Mouse (Mus musculus): Measurements from ENCODE around the gene Npw. TPM values are rescaled to one million over a fixed set of nuclear protein-coding genes. Genes with fewer than 3 reads are reported as not detected.

Gene Npw
- total RNA-seq, 2 experiments from 2014 or later, result not detected

DNA sequence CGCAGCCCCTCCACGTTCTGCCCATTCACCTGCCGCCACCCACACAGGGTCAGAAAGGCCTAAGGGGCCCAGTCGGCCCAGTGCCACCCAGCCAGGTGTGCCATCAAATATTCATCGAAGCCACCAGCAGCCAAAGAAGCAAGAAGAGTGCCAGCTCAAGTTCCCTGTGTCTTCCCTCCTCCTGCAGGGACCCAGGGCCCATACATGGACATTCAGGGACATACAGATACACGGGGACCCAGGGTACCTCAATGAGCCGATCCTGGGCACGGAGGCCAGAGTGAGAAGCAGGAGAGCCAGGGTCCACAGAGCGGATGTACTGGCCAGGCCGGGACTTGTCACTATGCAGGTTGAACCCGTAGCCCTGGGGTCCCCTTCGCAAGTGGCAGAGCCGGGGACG lies 16.3 kb downstream of the Npw start:
- DNase-seq (ENCODE audit: low spot score in 2 of 2), result no peak

DNA sequence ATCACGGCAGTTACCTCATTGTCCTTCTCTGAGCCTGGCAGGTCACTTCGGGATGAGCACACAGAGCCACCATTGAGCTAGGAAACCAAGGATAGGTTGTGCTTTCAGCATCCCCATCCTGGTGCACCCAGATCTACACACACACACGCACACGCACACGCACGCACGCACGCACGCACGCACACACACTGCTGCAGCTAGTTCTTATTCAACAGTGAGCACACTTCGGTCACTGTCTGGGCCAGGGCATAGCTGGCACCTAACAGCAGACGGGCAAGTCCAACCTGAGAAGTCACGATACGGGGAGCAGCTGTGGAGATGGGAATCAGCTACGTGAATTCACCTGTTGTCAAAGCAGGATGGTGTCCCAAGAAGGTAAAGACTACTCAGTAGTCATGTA lies 17.7 kb downstream of the Npw start:
- DNase-seq (ENCODE audit: low spot score in 2 of 2), result no peak

DNA sequence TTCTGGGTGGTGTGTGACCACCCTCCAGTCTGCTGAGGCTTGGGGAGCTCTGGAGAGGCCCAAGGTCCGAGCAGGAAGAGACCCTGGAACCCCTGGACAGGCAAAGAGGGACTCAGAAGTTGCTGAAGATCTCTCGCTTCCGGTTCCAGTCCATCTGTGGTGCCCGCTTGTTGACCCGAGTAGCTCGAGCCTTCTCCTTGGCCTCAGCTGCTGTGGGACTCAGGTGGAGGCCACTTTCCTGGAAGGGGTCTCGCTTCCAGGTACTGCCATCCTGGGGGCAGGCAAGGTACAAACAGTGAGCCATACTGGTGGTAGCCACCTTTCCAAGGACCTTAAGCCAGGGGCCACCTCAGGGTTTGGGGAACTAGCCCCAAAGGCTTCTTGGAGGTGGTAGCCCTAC lies 18.1 kb downstream of the Npw start:
- no peak for DNase-seq (ENCODE audit: low spot score in 2 of 2)

DNA sequence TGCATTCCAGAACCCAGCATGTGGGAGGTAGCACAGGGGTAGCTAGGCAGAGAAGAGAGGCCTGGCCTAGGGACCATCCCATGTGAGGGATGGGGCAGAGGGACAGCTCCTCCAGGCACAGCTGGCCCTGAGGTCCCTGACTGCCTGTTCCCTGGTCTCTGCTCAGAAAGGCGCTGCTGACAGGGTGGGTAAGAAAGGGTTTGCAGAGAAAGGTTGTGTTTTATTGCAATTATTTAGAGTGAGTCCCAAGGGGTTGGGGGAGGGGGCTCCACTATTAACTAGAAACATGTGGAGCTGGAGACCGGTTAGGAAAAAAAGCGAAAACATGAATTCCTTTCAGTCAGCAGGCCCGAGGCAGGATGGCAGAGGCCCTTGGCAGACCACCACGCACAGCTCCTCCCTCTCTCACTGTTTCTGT lies 18.7 kb downstream of the Npw start:
- DNase-seq (ENCODE audit: low spot score in 2 of 2), result no peak

DNA sequence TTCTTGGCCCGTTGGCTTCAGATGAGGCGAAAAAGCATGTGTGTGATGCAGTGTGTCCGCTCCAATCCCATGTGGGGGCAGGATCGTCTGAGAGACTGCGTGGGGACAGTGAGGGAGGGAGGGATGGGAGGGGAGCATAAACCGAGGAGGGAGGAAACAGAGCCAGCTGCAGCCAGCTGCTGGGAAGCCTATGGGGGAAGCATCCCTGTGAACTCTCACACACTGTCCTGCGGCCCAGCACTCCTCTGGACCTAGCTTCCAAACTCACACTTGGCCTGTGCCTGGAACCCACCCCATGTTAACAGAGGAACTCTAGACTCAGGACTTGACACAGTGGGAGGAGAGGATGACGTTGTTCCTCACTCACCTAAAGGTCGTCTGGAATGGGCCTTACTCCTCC lies 19.4 kb downstream of the Npw start:
- DNase-seq (ENCODE audit: low spot score in 2 of 2), result no peak

DNA sequence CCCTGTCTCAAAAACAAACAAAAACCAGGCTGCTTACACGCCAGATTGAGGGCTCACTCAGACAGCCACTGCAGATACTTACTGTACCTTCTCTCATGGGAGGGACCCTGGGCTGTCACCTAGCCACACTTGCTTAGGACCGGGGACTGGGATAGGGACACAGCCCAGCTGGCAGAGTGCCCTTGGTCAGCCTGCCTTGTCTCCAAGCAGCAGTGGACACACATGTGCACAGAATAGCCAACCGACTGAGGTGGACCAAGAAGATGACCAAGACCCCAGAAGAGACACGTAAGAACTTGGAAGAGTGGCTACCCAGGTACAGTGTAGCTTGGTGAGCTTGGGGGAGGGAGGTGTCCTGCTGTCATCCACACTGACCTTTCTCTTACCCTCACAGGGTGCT lies 20.0 kb downstream of the Npw start:
- DNase-seq (ENCODE audit: low spot score in 2 of 2), result no peak

DNA sequence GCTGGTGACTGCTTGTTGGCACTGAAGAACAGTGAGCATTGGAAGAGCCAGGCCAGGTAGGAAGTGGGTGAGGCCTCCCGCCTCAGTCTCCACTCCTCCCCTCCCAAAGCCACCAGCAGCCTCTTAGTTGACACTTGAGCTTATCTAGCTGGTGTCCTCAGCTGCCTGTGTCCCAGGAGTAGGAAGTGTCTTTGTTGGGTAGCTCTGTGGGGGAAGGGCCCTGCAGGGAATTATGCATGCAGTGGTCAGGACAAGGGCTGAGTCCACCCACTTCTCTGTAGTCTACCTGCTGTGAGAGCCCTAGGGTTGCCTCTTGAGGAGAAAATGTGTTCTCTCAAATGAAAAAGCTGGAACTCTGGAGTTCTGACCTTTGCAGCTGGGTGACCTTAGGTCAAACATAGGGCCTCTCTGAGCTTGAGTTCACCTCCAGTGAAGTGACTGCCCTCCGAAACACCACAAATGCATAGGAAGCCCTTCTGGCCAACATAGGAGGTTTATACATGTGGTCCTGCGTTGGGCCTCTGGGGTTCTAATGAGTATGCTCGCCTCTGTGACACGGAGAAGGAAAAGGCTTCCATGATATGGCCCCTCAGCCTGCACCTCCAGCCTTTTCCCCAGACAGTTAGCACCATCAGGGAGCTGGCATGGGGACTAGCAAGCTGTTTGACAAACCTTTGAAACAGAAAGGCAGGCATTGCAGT lies 21.3 kb downstream of the Npw start:
- DNase-seq (ENCODE audit: low spot score in 2 of 2), result no peak

DNA sequence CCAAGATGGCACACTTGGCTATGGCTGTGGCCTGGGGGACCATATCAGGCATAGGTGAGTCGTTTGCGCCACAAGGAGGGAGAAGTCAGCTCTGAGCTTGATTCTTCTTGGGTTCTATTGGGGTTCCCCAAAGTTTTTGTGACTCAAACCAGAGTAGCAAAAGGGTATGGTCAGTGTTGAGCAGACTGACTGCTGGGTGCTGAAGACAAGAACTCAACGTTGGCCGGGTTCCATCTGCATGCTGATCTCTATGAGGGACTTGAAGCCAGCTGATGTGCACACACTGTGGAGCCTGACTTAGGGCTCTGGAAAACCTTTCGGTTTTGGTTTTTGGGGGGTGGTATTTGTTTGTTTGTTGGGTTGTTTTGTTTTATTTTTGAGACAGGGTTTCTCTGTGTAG lies 22.6 kb downstream of the Npw start:
- no peak for DNase-seq (ENCODE audit: low spot score in 2 of 2)

DNA sequence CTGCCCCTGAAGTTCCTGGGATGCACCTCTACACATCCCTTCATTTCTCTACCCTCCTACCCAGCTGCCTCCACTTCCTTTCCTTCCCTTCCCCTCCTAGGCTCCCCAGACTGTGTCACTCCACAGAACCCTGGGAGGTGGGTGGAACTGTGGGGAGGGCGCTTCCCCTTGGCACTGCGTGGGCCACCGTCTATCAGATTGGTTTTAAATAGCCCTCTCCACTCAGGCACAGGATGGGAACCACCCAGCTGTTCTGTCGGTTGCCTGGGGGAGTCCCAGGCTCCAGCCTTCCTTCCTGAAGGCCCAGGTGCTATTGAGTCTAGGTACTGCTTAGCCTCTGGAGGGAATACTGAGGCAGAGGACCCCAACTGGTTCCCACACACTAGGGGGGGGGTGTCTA lies 23.2 kb downstream of the Npw start:
- no peak for DNase-seq (ENCODE audit: low spot score in 2 of 2)

DNA sequence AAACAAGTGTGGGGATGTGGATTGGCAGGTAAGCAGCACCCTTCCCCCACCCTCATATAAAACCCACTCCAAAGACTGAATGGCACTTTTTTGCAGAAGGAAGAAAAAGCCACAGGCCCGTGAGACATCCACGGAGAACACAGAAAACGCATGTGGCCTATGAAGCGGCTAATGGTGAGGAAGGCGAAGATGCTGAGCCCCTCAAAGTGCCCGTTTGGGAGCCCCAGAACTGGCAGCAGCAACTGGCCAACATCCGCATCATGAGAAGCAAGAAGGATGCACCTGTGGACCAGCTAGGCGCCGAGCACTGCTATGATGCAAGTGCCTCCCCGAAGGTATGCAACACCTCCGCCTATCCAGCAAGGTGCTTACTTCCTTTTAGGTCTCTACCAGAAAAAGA lies 24.4 kb downstream of the Npw start:
- DNase-seq (ENCODE audit: low spot score in 2 of 2), result no peak

DNA sequence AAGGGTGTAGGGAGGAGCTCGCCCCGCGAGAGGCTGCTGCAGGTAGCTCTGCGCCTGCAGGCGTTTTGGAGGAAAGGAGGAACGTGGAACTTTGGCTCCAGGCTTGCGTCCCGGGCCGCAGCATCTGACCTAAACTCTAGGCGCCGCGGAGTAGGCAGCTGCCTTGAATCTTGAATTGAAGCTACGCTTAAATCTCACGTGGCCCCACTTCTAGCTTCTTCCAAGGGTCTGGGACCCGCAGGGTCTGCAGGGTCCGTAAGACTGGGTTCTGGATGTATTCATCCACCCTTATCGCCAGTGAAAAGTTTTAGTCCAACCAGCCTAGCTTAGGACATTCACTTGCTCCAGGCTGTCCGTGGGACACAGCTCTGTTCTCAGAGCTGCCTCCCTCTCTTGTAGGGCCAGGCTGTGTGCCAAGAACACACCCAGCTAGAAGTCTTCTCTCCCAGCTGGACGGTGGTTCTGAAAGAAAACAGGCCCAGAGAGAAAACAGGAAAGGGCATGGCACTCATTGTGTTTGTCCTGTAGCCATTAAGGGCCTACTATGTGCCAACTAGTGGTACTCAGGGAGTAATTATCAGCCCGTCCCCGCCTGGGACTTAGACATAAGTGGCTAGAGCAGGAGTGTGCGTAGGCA lies 25.3 kb downstream of the Npw start:
- DNase-seq (ENCODE audit: low spot score in 2 of 2), result peak in 1 of 2 experiments; percentile 55

DNA sequence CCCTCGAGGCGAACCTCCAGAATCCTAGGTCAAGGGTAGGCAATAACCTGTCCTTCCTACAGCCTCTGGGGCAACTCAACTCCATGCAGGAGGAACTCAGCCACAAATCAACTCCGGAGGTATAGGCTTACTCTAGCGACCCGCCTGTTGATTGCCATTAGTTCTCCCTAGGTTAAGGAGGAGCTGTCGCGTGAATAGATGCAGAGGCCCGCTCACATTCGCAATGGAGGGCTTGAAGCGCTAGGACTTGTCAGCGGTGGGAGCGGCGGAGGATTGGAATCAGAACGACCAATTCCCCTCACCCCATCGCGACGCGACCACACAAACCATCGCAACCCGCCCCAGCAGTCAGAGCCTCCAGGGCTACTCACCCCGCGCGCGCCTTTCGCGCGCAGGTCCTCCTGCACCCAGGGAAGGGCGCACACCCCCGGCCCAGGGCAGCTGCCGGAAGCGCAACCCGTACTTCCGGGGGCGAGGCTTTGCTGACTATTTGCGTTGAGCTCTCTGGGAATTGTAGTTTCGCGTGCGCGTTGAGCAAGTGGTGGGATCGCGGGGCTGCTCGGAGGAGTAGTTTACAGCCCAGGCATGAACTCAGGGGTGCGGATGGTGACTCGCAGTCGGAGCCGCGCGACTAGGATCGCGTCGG lies 26.0 kb downstream of the Npw start, which contains the start of the genes Tsc2 and Nthl1:
Gene Tsc2, minus strand, starts transcription at position 464 of the 646 bp plus-strand sequence.
Gene Nthl1, plus strand, starts transcription at position 514 of the 646 bp plus-strand sequence.
- DNase-seq (ENCODE audit: low spot score in 2 of 2), result peak; percentile 76 to 84

DNA sequence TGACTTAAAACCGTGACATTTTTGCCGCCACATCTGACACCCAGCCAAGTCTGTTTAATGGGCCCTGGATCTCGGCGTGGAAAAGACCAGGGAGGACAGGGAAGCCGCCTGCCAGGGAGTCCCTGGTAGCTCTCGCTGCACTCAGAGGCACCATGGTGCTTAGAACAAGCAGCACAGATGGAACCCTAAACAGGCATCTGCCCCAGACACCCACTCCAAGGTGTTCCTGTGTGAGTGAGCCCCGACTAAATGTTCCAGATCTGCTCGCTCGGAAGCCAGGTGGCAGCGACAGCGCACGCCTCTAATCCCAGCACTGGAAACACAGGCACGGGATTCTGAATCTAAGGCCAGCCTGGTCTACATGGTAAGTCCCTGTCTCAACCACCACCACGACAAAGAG lies 28.2 kb downstream of the Npw start:
- DNase-seq (ENCODE audit: low spot score in 2 of 2), result no peak

DNA sequence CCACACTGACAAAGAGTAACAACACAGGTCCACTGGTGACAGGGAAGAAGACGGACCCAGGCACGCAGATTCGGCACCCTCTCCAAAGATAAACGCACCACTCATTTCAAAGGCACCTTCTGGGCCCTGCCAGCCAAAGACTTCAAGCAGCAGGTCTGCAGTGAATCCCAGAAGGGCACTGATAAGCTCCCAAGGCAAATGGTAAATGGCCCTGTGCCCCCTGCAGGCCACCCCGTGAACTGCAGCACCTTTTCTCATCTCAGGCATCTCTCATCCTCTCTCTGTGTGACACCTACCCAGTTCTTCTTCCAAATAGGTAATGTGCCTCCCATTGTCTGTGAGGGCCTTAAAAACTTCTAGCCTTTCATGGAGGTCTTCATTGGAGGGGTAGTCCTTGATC lies 29.6 kb downstream of the Npw start:
- peak; percentile 78 to 79 for DNase-seq (ENCODE audit: low spot score in 2 of 2)

DNA sequence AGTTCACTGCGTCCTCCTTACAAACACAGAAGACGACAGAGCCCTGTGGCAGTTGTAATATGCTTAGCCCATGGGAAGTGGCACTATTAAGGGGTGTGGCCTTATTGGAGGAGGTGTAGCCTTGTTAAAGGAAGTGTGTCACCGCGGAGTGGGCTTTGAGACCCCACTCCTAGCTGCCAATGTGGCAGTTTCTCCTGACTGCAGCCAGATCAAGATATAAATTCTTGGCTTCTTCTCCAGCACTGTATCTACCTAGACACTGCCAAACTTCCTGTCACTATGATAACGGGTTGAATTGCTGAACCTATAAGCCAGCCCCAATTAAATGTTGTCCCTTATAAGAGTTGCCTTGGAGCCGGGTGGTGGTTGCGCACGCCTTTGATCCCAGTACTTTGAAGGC lies 32.8 kb downstream of the Npw start:
- DNase-seq (ENCODE audit: low spot score in 2 of 2), result no peak

DNA sequence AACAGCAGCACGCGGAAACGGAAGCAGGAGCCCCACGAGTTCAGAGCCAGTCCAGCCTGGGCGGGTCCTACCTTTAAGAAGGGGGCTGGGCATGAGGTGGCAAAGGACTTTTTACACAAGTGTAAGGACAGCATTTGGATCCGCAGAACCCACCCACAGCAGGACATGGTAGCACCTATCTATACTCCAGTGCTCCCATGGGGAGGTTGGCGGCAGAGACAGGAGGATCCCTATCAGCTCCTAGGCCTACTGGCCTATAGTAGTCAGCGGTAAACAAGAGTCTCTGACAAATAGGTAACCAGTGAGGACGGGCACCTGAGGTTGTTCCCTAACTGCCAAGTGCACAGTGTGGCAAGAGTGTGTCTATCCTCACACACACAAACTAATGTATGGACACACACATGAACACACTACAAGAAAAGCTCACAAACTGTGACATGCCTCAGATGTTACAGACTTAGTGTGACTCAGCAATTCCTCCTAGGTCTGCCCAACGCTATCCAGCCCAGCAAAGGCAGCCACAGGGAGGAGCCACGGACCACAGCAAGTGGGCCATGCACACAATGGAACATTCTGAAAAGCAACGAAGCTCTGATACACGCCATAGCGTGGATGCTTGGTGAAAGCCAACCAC lies 40.6 kb downstream of the Npw start:
- no peak for DNase-seq (ENCODE audit: low spot score in 2 of 2)

DNA sequence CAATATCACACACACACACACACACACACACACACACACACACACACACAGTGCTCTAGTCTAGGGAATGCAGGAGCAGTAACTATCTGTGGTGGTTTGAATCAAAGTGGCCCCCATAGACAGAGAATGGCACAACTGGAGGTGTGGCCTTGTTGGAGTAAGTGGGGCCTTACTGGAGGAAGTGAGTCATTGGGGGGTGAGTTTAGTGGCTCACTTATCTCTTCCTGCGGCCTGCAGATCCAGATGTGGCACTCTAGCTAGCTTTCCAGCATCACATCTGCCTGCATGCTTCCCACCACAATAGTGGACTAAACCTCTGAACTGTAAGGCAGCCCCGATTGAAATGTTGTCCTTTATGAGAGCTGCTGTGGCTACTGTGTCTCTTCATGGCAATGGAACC lies 47.5 kb downstream of the Npw start:
- DNase-seq (ENCODE audit: low spot score in 2 of 2), result no peak

DNA sequence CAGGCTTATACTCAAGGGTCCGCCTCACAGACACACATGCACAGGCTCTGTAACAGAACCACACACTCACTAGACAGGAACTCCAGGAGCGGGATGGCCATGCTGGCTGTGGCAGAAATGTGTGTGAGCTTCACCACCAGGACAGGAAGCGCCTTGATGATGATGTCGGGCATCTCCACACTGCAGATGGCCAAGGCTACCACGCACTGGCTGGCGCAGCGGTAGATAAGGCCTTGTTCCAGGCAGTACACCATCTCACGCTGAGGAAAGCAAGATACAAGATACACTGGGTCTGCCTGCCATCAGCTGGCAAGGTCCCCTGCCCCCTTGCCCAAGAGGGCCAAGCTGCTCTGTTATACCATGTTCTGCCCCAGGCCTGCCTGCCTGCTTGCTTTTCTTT lies 49.4 kb downstream of the Npw start:
- DNase-seq (ENCODE audit: low spot score in 2 of 2), result no peak

DNA sequence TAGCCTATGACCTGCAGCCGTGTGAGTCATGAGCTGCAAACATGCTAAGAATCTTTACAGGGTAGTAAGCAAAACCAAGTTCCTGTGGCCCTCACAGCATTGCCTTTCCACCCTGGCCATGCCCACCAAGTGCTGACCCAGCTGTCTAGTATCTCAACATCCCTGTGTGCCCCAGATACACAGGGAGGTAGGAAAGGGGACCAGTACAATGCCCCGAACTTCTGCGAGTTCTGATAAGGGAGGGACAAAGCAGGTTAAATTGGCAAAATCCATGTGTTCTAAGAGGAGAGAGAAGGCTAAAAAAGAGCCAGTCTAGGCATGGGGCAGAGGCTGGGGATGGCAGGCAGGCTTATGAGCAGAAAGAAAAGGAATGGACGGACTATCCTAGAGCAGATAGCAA lies 49.9 kb downstream of the Npw start:
- no peak for DNase-seq (ENCODE audit: low spot score in 2 of 2)
